Mouse (Mus musculus): ENCODE measurements around the gene Pgam2. TPM values are rescaled to one million over a fixed set of nuclear protein-coding genes. Genes with fewer than 3 reads are reported as not detected.
"Not testable (repeated sequence)": the region's sequence is repeated elsewhere in the genome, so short reads cannot be mapped to it uniquely, and the experiment has no call there.

The Pgam2 gene
- polyA plus RNA-seq, 1 experiment, result not detected

DNA sequence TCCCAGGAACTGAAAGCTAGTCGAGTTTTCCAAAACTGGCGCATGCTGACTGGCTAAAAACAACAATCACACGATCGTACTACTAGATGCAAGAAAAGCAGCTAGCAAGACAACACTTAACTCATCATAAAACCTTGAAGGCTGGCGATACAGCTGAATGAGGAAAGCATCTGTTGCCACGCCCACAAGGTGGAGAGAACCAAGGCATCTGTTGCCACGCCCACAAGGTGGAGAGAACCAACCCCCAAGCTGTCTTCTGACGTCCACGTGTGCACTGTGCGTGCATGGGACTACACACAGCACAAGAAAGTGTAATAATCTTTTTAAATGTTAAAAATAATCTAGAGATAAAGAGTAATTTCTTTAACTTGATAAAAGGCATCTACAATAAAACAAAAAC lies 9.8 kb upstream of the Pgam2 start:
- H3K27me3 ChIP-seq (replicated peaks), result peaks cover 6% of the 10 kb centered on the region
- H3K9me3 ChIP-seq, result peaks cover 27% of the 10 kb centered on the region
- no peaks in the 10 kb centered on the region for H3K4me1 ChIP-seq
- TF ChIP-seq GATA1 (IDR thresholded peaks at IDR 0.05; ENCODE audit: borderline replicate concordance, low read length) (no peak), FLI1 (IDR thresholded peaks at IDR 0.05; ENCODE audit: low read length) (no peak)
- H3K36me3 ChIP-seq (replicated peaks; ENCODE audit: low read length), result no peaks in the 10 kb centered on the region
- no peak overlapping the region for H3K4me3 ChIP-seq (replicated peaks)

DNA sequence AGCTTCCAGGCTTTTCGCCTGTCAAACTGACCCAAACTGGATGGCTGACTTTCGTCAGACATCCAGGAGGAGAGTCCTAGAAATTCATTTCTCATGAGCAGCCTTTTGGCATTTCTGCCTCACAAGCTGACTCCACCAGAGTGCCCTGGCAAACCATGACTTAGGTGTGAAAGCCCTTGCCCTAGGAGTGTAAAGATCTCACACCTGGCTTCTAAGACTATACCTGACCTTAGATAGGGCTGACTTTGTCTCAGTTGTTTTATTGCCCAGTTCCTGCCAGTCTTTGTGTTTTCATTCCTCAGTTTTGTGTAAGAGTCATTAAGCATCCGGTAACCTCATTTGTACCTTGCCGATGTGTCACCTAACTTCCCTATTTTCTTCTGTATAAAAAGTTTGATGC lies 6.0 kb upstream of the Pgam2 start:
- H3K4me3 ChIP-seq (replicated peaks); H3K36me3 ChIP-seq (replicated peaks; ENCODE audit: low read length); H3K27me3 ChIP-seq (replicated peaks): not testable (repeated sequence)
- peaks cover 16% of the 10 kb centered on the region; the same call in 1 of the 2 replicates for H3K9me3 ChIP-seq
- H3K4me1 ChIP-seq, result peaks cover 13% of the 10 kb centered on the region

DNA sequence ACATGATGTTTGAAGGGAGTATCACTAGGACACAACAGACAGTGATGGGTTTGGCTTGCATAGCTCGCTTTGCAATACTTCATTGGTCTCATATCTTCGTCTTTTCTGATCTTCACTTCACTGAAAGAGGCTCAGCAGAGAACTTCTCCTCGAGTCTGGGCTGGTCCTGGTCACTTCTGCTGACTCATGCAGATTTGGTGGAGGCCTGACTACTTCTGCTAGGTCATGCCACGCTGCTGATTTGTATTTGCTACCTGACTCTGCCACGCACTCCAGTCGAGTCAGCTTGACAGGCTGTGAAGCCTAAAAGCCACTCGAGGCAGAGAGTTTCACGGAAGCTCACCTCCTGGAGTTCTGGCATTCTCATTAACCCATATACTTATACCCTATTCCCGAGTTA lies 4.4 kb upstream of the Pgam2 start:
- Histone ChIP-seq H3K36me3 (replicated peaks; ENCODE audit: low read length) (no peaks in the 10 kb centered on the region), H3K4me3 (replicated peaks) (no peak overlapping the region), H3K27me3 (replicated peaks) (no peaks in the 10 kb centered on the region), H3K9me3 (peaks cover 13% of the 10 kb centered on the region; the same call in 1 of the 2 replicates), H3K4me1 (peaks cover 27% of the 10 kb centered on the region)
- TF ChIP-seq GATA1 (IDR thresholded peaks at IDR 0.05; ENCODE audit: borderline replicate concordance, low read length) (no peak), FLI1 (IDR thresholded peaks at IDR 0.05; ENCODE audit: low read length) (no peak)

DNA sequence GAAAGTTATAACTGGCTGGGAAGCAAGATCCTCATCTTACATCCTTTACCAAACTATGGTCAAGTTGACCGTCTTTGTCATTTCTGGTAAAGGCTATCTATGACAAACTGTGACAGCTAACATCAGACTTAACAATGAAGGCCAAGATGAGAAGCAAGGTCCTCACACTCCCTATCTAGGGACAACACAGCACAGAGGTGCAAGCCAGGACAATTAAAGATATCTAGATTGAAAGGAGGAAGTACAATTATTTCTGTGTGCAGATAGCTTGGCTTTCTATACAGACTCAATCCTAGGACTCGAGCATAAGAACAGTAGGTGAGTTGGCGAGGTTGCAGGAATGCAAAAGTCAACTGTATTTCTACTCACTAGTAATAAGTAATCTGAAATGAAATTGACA lies 2.2 kb upstream of the Pgam2 start:
- TF ChIP-seq GATA1 (IDR thresholded peaks at IDR 0.05; ENCODE audit: borderline replicate concordance, low read length) (no peak), FLI1 (IDR thresholded peaks at IDR 0.05; ENCODE audit: low read length) (no peak)

DNA sequence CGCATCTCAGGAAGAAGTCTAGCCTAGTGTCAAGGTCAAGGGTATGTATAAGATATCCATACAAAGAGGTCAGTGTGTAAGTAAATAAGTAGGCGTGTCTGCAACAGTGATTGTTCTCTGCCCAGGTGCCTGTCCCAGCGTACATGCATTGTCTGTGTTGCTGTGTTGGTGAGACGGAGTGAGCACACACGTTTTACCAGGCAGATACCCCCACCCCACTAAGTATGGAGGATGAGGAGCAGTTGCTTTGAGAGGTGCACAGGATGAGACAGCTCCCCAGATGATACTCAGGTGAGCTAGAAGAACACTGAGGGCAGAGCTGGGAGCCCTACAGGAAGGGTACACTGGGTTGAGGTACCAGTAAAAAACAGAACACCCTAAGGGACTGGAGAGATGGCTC lies 641 bp upstream of the Pgam2 start:
- Histone ChIP-seq H3K4me1 (peaks cover 65% of the 10 kb centered on the region), H3K9me3 (peaks cover 13% of the 10 kb centered on the region; the same call in 1 of the 2 replicates), H3K36me3 (replicated peaks; ENCODE audit: low read length) (peaks cover 31% of the 10 kb centered on the region), H3K4me3 (replicated peaks) (no peak overlapping the region), H3K27me3 (replicated peaks) (no peaks in the 10 kb centered on the region)
- TF ChIP-seq FLI1 (IDR thresholded peaks at IDR 0.05; ENCODE audit: low read length), result no peak
- no peak for TF ChIP-seq GATA1 (IDR thresholded peaks at IDR 0.05; ENCODE audit: borderline replicate concordance, low read length)

More for the DNA sequence above, 2.2 kb upstream of the Pgam2 start:
- H3K4me3 ChIP-seq (replicated peaks), result no peak overlapping the region
- no peaks in the 10 kb centered on the region for H3K27me3 ChIP-seq (replicated peaks)
- peaks cover 13% of the 10 kb centered on the region; the same call in 1 of the 2 replicates for H3K9me3 ChIP-seq
- H3K36me3 ChIP-seq (replicated peaks; ENCODE audit: low read length), result peaks cover 16% of the 10 kb centered on the region
- H3K4me1 ChIP-seq, result peaks cover 50% of the 10 kb centered on the region

DNA sequence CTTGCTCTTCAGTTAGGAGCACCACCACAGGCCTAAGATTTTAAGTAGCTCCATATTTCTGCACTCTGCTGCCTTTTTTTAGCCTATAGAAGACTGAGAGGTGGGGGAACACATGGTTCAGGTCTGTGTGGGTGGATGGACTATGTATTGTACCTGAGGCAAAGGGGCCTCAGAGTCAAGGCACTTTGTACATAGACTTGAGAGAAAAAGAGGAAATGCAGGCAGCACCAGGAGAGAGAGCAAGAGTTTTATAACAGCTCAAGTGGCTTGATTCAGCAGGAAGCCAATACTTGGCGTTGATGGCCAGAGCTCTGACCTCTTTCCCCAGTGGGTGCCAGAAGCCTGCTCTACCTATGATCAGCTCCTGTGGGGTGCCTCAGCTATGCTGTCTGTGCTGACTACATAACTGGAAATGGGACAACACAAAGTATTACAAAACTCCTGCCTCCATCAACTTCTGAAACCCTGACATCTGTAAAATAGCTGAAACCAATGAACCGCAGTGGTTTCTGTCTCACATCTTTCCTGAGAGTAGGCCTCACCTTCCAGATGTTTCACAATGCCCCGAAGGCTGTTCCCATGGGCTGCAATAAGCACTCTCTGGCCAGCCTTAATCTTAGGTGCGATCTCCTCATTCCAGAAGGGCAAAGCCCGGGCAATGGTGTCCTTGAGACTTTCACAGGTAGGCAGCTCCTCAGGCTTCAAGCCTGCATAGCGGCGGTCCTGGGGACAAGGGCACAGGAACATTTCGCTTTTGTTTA lies 896 bp downstream of the Pgam2 start:
- peaks cover 46% of the 10 kb centered on the region for H3K36me3 ChIP-seq (replicated peaks; ENCODE audit: low read length)
- peaks cover 10% of the 10 kb centered on the region; the same call in 1 of the 2 replicates for H3K9me3 ChIP-seq
- H3K27me3 ChIP-seq (replicated peaks), result no peaks in the 10 kb centered on the region
- TF ChIP-seq FLI1 (IDR thresholded peaks at IDR 0.05; ENCODE audit: low read length), result no peak
- no peak for TF ChIP-seq GATA1 (IDR thresholded peaks at IDR 0.05; ENCODE audit: borderline replicate concordance, low read length)
- H3K4me1 ChIP-seq, result peaks cover 70% of the 10 kb centered on the region
- H3K4me3 ChIP-seq (replicated peaks), result no peak overlapping the region

DNA sequence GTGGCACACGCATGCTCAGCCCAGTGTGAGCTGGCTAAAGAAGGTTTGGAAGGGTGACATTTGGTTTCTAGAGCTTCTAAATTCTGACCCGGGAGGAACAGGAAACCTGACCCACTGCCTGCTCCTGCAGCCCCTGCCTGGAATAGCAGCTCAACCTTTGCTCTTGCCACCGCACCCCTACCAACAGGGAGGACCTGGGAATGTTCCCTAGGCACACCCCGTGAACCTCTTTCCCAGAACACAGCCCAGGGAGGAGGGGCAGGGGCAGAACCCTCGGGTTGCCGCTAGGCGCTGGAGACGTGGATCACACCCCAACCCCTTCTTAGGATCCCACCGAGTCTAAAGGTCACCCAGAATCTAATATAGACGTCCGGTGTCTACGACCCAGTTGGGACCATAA lies 1.5 kb downstream of the Pgam2 start:
- H3K27me3 ChIP-seq (replicated peaks), result no peaks in the 10 kb centered on the region
- no peak for TF ChIP-seq FLI1 (IDR thresholded peaks at IDR 0.05; ENCODE audit: low read length)
- no peak for TF ChIP-seq GATA1 (IDR thresholded peaks at IDR 0.05; ENCODE audit: borderline replicate concordance, low read length)
- H3K36me3 ChIP-seq (replicated peaks; ENCODE audit: low read length), result peaks cover 53% of the 10 kb centered on the region
- H3K9me3 ChIP-seq, result peaks cover 7% of the 10 kb centered on the region; the same call in 1 of the 2 replicates
- H3K4me3 ChIP-seq (replicated peaks), result no peak overlapping the region
- H3K4me1 ChIP-seq, result peaks cover 75% of the 10 kb centered on the region

DNA sequence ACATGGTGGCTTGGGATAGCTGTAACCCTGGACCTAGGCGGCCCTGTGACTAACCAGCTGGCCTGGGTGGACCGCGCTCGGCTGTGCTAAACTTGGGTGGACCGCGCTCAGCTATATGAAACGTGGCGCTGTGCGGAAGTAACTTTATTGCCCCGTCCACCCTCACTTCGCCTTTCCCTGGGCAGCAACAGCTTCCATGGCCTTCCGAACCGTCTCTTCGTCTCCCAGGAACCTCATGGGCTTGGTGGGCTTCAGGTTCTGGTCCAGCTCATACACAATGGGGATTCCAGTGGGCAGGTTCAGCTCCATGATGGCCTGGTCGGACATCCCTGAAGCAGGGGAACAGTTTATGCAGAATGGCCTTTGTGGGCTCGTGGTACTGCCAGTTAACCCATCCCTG lies 2.0 kb downstream of the Pgam2 start:
- Histone ChIP-seq H3K36me3 (replicated peaks; ENCODE audit: low read length) (peaks cover 58% of the 10 kb centered on the region), H3K27me3 (replicated peaks) (no peaks in the 10 kb centered on the region), H3K4me3 (replicated peaks) (no peak overlapping the region), H3K4me1 (peaks cover 80% of the 10 kb centered on the region), H3K9me3 (peaks cover 2% of the 10 kb centered on the region; the same call in 1 of the 2 replicates)
- TF ChIP-seq GATA1 (IDR thresholded peaks at IDR 0.05; ENCODE audit: borderline replicate concordance, low read length) (no peak), FLI1 (IDR thresholded peaks at IDR 0.05; ENCODE audit: low read length) (no peak)

DNA sequence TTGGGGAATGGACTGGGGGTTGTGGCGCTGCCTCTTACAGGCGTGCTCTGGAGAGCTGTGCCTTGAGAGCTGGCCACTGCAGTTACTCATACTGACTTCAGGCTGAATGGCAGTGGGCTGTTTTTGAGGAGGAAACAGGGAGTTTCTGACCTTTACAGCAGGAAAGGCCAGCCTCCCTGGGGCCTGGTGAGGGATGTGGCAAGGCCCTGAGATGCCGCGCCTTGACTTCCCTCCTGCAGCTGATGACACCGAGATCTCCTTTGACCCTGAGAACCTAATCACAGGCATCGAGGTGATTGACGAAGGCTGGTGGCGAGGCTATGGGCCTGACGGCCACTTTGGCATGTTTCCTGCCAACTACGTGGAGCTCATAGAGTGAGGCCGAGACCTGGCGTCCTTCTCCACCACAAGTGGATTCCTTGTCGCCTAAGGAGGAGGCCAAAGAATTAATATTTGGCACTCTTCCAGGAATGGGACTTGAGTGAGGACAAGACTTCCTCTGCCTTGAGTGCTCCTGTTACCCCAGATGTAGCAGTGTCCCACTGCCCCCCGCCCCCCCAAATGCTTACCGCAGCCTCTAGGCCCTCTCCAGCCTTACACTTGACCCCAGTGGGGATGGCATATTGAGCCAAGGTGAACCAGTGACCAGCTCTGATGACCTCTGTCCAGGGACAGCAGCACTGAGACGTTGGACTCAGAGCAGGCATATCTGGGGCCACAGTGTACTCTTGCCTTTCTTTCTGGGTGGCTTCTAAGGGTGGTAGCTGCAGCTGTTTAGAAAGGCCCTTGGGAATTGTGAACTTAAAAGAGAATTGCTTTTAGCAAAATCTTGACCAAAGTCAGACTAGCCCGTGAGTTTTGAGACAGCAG lies 3.7 kb downstream of the Pgam2 start:
- H3K4me3 ChIP-seq (replicated peaks), result no peak overlapping the region
- H3K9me3 ChIP-seq, result no peaks in the 10 kb centered on the region
- no peaks in the 10 kb centered on the region for H3K27me3 ChIP-seq (replicated peaks)
- H3K4me1 ChIP-seq, result peaks cover 79% of the 10 kb centered on the region
- H3K36me3 ChIP-seq (replicated peaks; ENCODE audit: low read length), result peaks cover 74% of the 10 kb centered on the region
- TF ChIP-seq GATA1 (IDR thresholded peaks at IDR 0.05; ENCODE audit: borderline replicate concordance, low read length) (no peak), FLI1 (IDR thresholded peaks at IDR 0.05; ENCODE audit: low read length) (no peak)

DNA sequence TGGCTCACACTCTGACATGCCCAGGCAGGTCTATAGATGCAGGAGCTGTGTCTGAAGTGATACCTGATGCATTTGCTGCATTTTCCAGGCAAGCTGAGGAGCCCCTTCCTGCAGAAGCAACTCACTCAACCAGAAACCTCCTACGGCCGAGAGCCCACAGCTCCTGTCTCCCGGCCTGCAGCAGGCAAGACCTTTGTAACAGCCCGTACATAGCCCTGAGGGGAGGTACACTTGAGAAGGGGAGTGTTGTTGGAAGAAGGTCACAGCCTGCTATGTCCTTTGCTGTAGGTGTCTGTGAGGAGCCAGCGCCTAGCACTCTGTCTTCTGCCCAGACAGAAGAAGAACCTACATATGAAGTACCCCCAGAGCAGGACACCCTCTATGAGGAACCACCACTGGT lies 5.6 kb downstream of the Pgam2 start:
- no peaks in the 10 kb centered on the region for H3K9me3 ChIP-seq
- peaks cover 93% of the 10 kb centered on the region for H3K36me3 ChIP-seq (replicated peaks; ENCODE audit: low read length)
- no peak overlapping the region for H3K4me3 ChIP-seq (replicated peaks)
- H3K4me1 ChIP-seq, result peaks cover 77% of the 10 kb centered on the region
- no peaks in the 10 kb centered on the region for H3K27me3 ChIP-seq (replicated peaks)
- TF ChIP-seq GATA1 (IDR thresholded peaks at IDR 0.05; ENCODE audit: borderline replicate concordance, low read length) (no peak), FLI1 (IDR thresholded peaks at IDR 0.05; ENCODE audit: low read length) (no peak)
